Mouse (Mus musculus) left cerebral cortex, postnatal 10 days (tissue): ENCODE results near the gene Gm49384. TPM values are rescaled to one million over a fixed set of nuclear protein-coding genes. Genes with fewer than 3 reads are reported as not detected.

Experiments used
- DNase-seq, 2 experiments: peaks; one replicate each; pipeline ENCODE4 v3.0.0; 2021 to 2022; ENCODE audit warnings: low spot score in 2 of 2, mixed read lengths in 1 of 2; ENCODE audit errors: extremely low spot score in 1 of 2
- intact Hi-C: fragments of 180-260 bp; cut with DNase I; formaldehyde crosslinking; loops from one replicate; pipeline ENCODE4 v1.15.1; 2025
- microRNA-seq: library from miRNA; unstranded; fragments of <30 nt; microRNA quantifications from one replicate; pipeline ENCODE4 v1.2.0, GENCODE M21; 2022
- total RNA-seq, 2 experiments: library from RNA; stranded (reverse); gene quantifications; 2 replicates each; pipeline ENCODE4 v1.2.3; 2021

Gm49384 gene
- total RNA-seq, 2 experiments from 2014 or later: 3.0 to 4.9 TPM

DNA sequence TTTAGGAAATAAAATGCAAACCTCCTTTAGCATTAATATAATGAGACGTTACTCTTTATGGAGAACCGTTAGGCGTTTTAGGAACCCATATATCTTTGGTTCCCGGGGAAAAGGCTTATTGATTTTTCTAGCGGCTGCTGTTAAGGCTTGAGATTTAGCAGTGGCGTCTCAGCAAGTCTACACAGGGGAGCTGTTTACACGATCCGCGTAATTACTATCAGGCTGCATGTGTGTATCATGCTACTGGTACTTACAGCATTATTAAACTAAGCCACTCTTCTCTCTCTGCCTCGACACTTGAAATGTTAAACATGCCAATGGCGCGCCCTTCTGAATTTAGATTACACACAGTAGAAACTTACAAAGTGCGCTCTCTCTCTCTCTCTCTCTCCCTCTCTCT lies 54.0 kb downstream of the Gm49384 start:
- DNase-seq: no peak
- intact Hi-C loops: no loop called here

DNA sequence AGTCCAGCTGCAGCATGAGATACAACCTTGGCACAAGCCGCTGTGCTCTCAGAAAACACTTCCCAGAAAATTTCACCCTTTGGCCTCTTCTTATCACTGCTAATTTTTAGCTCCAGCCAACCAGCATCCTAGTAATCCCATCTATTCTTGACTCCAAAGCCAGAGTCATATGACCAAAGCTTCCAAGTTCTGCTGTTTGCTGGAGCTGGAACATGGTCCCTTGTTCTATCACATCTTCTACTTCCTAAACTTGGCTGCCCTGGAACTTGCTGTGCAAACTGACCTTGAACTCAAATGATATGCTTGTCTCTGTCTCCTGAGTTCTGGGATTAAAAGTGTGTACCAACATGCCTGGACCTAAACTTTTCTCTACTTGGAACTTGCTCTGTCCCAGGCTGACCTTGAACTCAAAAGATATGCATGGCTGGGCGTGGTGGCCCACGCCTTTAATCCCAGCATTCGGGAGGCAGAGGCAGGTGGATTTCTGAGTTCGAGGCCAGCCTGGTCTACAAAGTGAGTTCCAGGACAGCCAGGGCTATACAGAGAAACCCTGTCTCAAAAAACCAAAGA lies 56.8 kb downstream of the Gm49384 start:
- intact Hi-C loops: no loop called here
- DNase-seq: no peak

DNA sequence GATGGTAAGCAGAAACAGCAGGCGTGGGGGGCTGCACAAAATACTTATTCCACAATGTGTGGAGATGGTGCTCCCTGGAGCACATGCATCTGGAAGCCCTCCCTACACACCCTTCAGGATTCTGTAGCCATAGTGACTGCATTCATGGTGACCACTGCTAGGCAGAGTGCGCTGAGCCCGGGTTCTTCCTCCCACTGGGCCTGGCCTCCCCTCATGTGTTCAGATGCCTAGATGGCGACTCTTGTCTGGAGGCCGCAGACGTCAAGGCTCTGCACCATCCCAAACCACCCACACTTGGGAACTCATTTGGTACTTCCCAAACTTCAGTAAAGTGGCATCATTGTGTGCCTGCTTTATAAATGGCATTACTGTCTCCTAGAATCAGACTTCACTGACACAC lies 60.6 kb downstream of the Gm49384 start:
- intact Hi-C loops: no loop called here
- no peak for DNase-seq

DNA sequence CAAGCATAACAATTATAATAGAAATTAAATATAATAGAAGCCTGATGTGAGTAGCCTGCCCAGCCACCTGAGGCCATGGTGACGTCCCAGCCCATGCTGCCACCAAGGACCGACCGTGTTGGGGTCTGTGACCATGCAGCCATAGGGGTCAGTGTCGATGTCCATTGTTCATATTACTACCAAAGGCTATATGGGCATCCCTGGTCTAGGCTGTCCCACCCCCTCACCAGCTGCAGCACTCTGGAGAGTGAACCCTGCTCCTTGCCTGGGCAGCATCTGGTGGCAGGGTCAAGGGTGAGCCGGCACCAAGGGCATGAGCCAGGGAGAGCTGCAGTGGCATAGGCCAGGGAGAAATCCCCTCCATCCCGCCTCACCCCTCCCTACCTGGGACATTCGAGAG lies 64.2 kb downstream of the Gm49384 start:
- no peak for DNase-seq
- intact Hi-C loops: no loop called here

Small RNAs within 50 kb of the gene (microRNA-seq; reads per million reads assigned to microRNA genes)
- gene Gm47287 (not detected), gene Gm47295 (1.7 reads per million)

Other genes starting within 250 kb of the Gm49384 start
- 1,000 to 10,000 TPM; 1,162 to 1,211 TPM for gene Rps29, start 45.1 kb downstream of the Gm49384 start, total RNA-seq
- gene Lrr1, start 35.5 kb downstream of the Gm49384 start, total RNA-seq: under 1 TPM in 1 of 2 experiments, not detected in 1; 0.22 TPM
- gene Rpl36al, start 20.2 kb downstream of the Gm49384 start, total RNA-seq: 100 to 1,000 TPM; 205 to 218 TPM
- 10 to 100 TPM; 33.6 to 35.6 TPM for gene Mgat2, start 20.1 kb downstream of the Gm49384 start, total RNA-seq
- 1 to 10 TPM; 5.7 to 7.1 TPM for gene Gm49383, start 7.2 kb downstream of the Gm49384 start, total RNA-seq
- 1 to 10 TPM; 1.9 to 2.8 TPM for gene Dnaaf2, start 5.8 kb downstream of the Gm49384 start, total RNA-seq
- gene Pole2, start 23.9 kb upstream of the Gm49384 start, total RNA-seq: 1 to 10 TPM; 1.2 to 1.7 TPM
- 10 to 100 TPM; 15.0 to 16.7 TPM for gene Klhdc1, start 36.9 kb upstream of the Gm49384 start, total RNA-seq
- 100 to 1,000 TPM; 140 to 143 TPM for gene Klhdc2, start 92.4 kb upstream of the Gm49384 start, total RNA-seq
- 10 to 100 TPM; 38.2 to 40.8 TPM for gene Nemf, start 152.9 kb upstream of the Gm49384 start, total RNA-seq
- gene Arf6, start 167.9 kb upstream of the Gm49384 start, total RNA-seq: 10 to 100 TPM; 61.6 to 62.8 TPM
- gene Gm9887, start 168.2 kb upstream of the Gm49384 start, total RNA-seq: 1 to 10 TPM; 1.4 to 1.6 TPM